Mouse (Mus musculus) CD8-positive naive resting alpha-beta T cell, adult 2 months (primary cell): ENCODE results near the gene Gm20696.
A peak's percentile ranks its signal among the peaks of the same experiment; 100 is the strongest.

ENCODE experiments used
- DNase-seq, 2 experiments: peaks; one replicate each; pipeline ENCODE4 v3.0.0; 2022; ENCODE audit warnings: low read depth in 2 of 2, low spot score in 2 of 2

Gene Gm20696

DNA sequence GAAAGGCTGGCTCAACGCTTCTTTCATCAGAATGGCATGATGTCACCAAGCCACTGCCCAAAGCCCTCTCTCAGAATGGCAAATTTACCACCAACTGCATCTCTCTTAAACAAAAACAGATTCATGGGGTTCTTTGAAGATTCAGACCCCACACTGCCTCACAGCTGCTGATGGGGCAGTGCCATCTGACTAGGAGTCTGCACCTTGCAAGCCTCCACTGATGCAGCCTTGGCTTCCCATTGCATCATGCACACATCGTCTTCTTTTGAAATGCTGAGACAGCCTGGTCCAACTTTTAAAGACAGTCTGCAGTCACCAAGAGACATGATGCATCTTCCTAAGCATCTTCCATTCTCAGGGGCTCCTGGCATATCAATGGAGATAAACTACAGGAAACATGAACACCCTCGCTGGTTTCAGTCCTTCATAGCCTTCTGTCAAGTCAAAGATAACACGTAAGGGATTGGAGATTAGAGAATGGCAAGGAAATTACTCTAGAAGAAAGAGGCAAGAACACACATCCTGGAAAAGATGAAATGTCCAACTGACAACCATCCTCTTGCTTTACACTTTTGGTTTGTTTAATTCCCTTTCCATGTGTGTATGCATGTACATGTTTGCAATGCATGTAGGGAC is 298.4 kb downstream of the Gm20696 start:
- no peak for DNase-seq

- DNase-seq, result no peak
Observed at GRCm38 (mm10) chr6:99364545-99364944, 302.1 kb downstream of the Gm20696 start.

DNA sequence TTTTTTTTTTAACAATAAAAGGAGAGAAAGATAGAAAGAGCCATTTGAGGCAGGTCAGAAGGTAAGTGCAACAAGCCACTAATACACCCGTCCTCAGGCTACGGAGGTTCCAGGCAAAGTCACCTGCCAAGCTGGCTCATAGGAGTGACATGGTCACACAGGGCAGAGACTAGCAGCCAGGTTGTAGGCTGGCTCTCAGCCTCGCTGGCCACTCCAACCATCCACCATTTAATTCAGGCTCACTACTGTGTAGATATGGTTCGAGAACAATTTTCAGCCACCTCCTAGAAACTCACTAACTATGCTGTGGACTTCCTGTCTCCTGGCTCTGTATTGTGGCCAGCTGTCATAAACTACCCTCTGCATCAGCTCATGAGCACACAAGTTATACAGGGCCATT is 306.0 kb downstream of the Gm20696 start:
- no peak for DNase-seq

DNA sequence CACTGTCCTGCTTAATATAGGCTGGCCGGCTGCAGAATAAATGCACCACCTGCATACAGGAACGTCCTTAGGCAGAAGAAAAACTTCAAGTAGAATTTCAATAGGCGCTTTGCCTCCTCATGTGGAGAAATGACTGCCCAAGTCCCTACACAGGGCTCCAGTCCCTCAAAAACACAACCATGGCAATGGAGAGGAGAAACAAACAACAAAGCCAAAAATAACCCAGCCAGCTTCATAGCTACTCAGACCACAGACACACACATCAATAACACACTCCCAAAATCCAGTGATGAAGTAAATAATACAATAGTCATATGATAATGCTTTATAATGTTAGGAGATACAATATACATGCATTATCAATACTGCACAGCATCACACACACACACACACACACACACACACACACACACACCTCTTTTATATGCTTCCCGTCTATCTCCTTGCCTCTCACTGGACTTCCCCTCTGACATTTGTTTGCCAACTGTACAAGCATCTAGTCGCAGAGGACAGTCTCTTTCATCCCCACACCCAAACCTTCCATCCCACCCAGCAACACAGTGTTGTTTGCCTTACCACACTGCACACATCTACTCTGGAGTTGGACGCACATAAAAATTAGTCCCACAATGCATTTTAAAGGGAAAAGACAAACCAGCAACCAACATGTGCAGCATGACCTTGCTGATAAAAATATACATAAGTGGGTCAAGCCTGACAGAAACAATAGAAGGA is 306.7 kb downstream of the Gm20696 start:
- DNase-seq, result no peak

DNA sequence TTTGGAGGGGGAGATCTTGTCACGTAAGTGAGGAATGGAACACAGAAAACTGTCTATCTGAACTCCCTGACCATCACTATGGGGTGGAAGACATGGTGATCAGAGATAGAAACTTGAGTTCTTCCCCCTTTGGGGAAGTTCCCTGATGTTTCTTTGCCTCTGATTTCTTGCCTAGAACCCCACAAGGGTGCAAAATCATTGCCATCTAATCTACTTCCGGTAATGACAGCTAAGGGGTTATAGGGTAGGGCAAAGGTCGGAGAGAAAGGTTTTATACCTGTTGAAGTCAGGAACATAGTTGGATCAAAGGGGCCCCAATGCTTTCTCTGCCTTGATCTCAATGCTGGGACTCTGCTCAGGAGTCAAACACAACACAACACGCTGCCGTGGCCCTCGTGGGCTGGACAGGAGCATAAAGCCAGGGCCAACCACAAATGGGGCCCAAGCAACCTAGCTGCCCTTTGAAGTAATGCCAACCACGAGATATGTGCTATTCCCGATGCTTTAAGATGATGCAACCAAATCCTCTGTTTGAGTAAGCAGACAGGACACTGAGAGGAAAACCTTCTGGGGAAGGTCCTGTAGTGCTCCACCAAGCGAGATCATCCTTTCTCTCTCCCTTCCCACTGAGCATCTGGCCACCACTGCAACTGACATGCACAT is 307.4 kb downstream of the Gm20696 start:
- DNase-seq, result no peak

- no peak for DNase-seq
Observed at GRCm38 (mm10) chr6:99357931-99358330, 308.7 kb downstream of the Gm20696 start.

DNA sequence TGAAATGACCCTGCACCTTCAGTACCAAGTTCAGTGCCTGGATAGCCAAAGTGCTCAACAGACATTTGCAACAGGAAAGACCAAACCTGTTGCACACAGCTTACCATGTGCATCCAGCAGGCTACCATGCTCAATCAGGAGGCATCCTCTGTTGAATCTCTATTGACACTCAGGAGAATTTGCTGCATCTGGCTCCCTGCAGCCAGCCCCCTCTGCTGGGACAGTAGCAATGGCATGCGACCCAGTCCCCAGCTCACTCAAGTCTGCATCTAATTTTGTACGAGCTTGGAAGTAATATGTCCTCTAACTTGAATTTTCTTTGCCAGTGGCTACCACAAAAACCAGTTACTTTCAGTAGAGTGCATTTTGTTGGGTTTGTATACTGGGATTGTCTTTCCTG is 312.3 kb downstream of the Gm20696 start:
- no peak for DNase-seq

DNA sequence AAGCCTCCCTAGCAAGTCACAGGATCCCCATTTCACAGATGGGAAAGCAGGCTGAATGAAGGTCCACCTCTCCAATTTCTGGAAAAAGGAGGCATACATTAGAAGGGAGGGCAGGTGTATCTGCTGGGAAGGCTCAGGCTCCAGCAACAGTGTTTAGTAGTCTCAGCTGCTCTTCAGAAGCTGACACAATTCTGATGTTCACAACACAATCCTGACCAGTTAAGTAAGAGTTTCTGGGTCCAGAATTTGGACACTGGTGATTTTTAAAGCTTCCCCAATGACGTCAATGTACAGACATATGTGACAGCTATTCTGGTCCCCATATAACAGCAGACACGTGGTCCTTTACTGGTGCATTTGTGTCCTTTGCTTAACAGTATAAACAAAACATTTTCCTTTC is 313.2 kb downstream of the Gm20696 start:
- no peak for DNase-seq

DNA sequence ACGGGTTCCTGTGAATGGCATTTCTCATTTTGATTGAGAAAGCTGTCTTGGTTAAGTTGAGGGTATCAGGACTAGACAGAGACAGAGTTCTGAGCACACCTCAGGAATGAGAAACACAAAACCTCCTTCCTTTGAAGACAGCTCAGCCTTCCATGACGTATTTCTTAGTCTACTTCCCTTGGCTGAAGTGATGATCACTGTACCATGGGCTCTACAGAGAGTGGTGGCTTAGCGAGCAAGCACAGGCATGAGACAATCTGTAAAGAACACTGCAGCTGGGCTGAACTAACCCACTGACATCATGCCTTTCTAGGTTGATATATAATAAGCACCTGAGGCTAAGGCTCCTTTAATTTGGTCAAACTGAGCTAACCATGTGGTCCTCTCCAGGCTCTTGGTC is 316.0 kb downstream of the Gm20696 start:
- peak in 1 of 2 experiments; percentile 32 for DNase-seq

DNA sequence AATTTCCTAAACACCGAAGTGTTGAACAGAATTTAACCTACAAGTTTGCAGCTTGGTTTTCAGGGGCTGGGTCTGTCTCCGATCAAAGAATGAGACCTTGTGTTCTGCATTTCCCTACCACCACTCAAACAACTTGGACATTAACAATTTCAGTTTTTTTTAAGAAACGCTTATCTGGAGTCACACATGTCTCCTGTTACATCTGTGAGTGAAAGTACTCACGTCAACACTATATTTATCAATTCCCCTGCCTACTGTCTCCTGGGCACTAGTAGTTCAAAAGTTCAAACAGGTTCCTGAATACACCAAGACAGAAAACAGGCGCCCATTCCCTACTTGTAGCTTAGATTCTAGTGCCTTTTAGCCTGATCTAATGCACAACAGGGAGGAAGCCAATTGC is 316.4 kb downstream of the Gm20696 start:
- DNase-seq, result no peak

GRCm38 (mm10) chr6:99347836-99348235 is 318.8 kb downstream of the Gm20696 start:
- DNase-seq, result no peak

DNA sequence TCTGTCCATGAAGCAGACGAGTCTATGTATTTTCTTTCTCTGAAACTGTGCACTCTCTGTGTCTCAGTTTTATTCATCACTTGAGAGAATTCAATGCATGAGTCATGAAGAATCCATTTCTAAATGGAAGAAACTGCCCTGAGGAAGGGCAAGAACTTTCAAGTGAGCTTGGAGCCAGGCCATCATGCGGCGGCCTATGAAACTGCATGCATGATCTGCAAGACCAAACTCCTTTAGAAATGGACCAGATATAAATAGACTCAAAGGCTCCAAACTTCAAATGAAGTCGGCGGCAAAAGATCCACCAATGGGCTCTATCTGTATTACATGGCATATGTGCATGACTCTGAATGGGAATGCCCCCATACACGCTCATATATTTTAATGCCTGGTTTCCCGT is 321.6 kb downstream of the Gm20696 start:
- DNase-seq, result no peak

DNA sequence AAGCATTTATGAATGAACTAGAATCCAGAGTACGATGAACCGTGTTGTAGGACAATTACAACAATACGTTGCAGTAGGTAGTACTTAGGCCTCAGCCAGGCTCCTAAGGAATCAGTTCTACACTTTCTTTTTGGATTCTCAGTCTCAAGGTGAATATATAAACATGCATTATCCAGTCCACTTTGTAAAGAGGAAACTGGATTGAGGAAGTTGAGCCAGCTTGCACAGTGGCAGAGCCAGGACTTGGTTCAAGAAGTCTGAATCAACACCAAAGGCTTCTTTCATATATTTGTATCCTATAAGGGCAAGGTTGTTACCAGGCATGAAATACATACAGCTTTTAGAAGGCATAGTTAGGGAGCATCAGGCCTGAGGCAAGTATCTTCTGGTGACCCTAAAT is 322.2 kb downstream of the Gm20696 start:
- DNase-seq, result no peak

GRCm38 (mm10) chr6:99343815-99344214 is 322.8 kb downstream of the Gm20696 start:
- DNase-seq, result no peak

GRCm38 (mm10) chr6:99342416-99342815 is 324.2 kb downstream of the Gm20696 start:
- DNase-seq, result no peak

GRCm38 (mm10) chr6:99340902-99341301 is 325.7 kb downstream of the Gm20696 start:
- DNase-seq, result no peak

DNA sequence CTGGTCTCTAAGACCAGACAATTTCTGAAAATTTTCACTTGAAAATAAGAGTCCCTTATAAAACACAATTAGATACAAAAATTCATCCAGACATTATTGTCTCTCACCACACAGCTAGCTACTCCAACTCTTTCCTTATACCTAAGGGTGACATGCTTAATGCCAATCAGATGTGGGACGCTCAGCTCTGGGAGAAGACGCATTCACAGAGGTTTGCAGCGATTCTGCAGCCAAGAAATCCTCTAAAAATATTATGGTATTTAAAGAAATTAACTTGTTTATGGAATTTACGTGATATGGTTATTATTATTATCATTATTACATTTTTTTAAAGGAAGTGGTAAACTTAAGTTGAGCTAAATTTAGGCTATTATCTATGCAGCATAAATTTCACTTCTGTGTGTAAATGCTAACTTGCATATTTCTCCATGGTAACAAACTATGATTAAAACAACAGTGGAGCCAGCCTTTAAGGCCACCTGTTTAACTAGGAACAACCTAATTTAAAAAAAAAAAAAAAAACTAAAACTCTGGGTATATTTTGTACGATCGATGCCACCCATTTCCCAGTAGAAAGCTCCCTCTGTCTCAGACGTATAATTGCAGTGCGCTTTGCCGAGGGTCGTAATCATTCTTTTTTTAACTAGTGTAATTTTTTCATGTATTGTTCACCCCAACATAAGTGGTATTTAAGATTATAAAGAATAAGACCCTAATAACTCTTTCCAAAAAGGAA is 326.4 kb downstream of the Gm20696 start:
- no peak for DNase-seq

GRCm38 (mm10) chr6:99339343-99339620 is 327.3 kb downstream of the Gm20696 start:
- DNase-seq, result no peak

DNA sequence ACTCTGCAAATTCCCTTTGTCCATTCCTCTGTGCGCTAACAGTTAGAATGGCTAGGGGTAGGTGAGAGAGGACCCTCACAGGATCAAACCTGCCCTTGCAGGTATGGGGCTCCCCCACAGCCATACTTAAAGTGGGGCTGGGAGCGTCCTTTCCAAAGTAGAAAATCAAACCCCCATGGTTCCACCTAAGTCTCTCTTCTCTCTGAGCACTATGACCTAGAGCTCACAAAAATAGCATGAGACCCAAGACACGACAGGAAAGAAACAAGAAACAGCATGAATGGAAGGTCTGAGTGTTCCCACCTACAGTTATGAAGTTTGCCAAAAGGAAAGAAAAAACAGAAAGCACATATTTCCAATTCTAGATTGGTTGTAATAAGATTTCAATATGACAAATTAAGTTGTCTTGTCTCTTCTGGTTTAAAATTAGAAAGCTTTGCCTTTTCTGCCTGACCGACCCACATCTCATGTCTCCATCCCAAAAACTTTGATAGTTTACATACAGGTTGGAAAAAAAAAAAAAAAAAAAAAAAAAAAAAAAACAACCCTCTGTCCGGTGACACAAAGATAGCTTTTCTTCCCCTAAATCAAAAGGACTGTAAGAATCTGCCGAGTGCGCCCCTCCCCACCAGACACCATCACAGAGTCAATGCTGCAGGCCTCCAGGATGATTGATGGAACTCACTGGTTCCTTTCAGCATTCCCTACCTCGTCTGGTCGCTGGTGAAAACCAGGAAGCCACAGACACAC is 327.8 kb downstream of the Gm20696 start:
- DNase-seq, result no peak

DNA sequence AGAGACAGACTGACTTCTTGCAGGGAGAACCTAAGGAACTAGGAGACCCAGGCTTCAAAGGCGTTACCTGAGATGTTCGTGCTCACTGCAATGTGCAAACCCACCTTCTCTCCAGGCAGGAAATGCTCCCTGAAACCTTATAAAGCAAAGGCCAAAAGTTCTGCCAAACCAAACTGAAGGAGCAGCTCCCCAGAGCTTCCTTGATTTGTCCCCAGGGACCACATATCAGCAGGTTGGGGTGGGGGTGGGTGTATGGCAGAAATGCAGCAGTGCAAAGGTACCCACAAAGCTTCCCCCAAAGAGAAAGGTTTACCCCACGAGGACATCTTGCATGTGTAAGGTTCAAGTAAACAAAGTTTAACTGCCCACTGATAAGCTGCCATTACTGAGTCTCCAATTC is 328.4 kb downstream of the Gm20696 start:
- no peak for DNase-seq

DNA sequence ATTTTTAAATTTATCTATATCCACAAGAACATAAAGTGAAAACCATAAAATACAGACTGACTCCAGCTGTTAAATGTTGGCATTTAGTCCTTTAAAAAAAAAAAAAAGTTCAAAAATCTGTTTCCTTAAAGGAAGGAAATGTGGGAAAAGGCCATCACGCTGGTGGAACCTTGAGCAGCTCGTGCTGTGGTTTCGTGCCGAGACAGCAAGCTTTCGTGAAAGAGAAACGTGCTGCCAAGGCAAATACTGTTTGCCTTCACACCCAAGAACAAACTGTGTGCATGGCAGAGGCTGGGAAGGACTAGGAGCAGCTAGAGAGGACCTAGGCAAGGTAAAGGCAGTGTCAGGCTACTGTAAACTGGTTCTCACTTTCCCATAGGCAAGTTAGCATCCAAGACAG is 329.0 kb downstream of the Gm20696 start:
- DNase-seq, result no peak
